Mouse (Mus musculus) intestine, embryonic 15.5 days (tissue): ENCODE measurements around the gene Nfya. TPM values are rescaled to one million over a fixed set of nuclear protein-coding genes. Genes with fewer than 3 reads are reported as not detected.

Source experiments
- ATAC-seq: fragments of 200-750 bp; cut with Nextera tagmentation; 2 replicates; pipeline ENCODE4 v1.8.0; 2017; ENCODE audit warnings: moderate TSS enrichment, moderate library complexity
- H3K27ac ChIP-seq: fragments of 300-500 bp; sonication (generic); 2 replicates; pipeline ENCODE4 v1.5.1; 2015; ENCODE audit warnings: mild to moderate bottlenecking, inconsistent platforms
- H3K27me3 ChIP-seq: fragments of 300-500 bp; sonication (generic); replicated peaks from 2 replicates; pipeline ENCODE4 v1.6.1; 2015; ENCODE audit warnings: inconsistent platforms
- H3K36me3 ChIP-seq: fragments of 300-500 bp; sonication (generic); 2 replicates; pipeline ENCODE4 v1.6.1; 2015; ENCODE audit warnings: inconsistent platforms
- H3K4me1 ChIP-seq: fragments of 300-500 bp; sonication (generic); replicated peaks from 2 replicates; pipeline ENCODE4 v1.6.1; 2015; ENCODE audit warnings: inconsistent platforms
- H3K4me2 ChIP-seq: fragments of 300-500 bp; sonication (generic); replicated peaks from 2 replicates; pipeline ENCODE4 v1.6.1; 2015; ENCODE audit warnings: mild to moderate bottlenecking, inconsistent platforms
- H3K4me3 ChIP-seq: fragments of 300-500 bp; sonication (generic); replicated peaks from 2 replicates; pipeline ENCODE4 v1.5.1; 2015; ENCODE audit warnings: inconsistent platforms
- H3K9ac ChIP-seq: fragments of 300-500 bp; sonication (generic); 2 replicates; pipeline ENCODE4 v1.6.1; 2015; ENCODE audit warnings: inconsistent platforms
- H3K9me3 ChIP-seq: fragments of 300-500 bp; sonication (generic); 2 replicates; pipeline ENCODE4 v1.6.1; 2016; ENCODE audit warnings: inconsistent platforms
- WGBS: fragments of 180-500 bp; shearing (Covaris S2); methylation state at CpG from one replicate; pipeline ENCODE4 v1.1.7; 2015; 5-methylcytosine and 5-hydroxymethylcytosine counted together
- polyA plus RNA-seq: library from polyadenylated mRNA; unstranded; fragments of >200 nt; fragmentation: Nextera tagmentation; extraction: Ambion mirVana; gene quantifications from 2 replicates; pipeline ENCODE4 v1.2.1, GENCODE M21; 2015

The Nfya gene
- polyA plus RNA-seq, 1 experiment from 2014 or later: 12.5 TPM

DNA sequence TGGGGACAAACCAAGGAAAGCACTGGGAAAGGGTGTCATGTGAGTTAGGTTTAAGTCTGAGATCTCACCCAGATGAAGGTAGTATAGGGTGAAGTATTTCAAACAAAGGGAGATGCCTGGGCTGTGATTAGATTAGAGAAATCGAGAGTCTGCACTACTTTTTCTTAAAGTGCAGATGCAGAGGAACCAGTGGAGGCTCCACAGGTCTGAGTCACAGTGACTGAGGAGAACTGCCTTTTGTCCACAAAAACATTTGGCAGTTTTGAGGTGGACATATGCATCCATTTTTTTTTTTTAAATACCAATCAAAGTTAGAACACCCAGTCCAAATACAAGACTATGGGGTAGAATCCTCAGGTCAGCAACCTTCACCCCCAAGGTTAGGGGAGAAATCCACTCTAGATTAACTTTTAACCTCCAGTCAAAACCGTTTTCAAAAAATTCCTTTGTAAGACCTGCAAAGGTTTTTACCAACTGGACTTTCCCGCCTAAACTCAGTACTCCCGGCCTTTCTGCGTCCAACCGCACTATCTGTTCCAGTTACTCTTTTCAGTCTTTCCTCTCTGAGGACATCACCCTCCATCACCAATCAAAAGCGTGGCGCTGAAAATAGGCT lies 1.7 kb downstream of the Nfya start:
- H3K9me3 ChIP-seq: no peaks in the 10 kb centered on the region
- WGBS: 3% methylated on average over 8 of the region's 8 CpGs
- ATAC-seq: no peak
- peak overlapping the region; percentile 96 for H3K9ac ChIP-seq
- peak overlapping the region; percentile 79 for H3K4me3 ChIP-seq
- H3K36me3 ChIP-seq: no peaks in the 10 kb centered on the region
- no peaks in the 10 kb centered on the region for H3K27me3 ChIP-seq
- peak overlapping the region; percentile 100 for H3K27ac ChIP-seq
- peak overlapping the region; percentile 77 for H3K4me2 ChIP-seq
- H3K4me1 ChIP-seq: peaks cover 19% of the 10 kb centered on the region

- Histone ChIP-seq H3K4me1 (peaks cover 19% of the 10 kb centered on the region), H3K27ac (no peak overlapping the region), H3K9me3 (no peaks in the 10 kb centered on the region), H3K36me3 (no peaks in the 10 kb centered on the region), H3K4me3 (no peak overlapping the region), H3K27me3 (no peaks in the 10 kb centered on the region), H3K4me2 (peak overlapping the region; percentile 77), H3K9ac (no peak overlapping the region)
- ATAC-seq: no peak
- WGBS: 84% methylated on average over 4 of the region's 4 CpGs
Observed at GRCm38 (mm10) chr17:48407154-48407553, 2.6 kb downstream of the Nfya start.

- H3K4me3 ChIP-seq: no peak overlapping the region
- H3K9ac ChIP-seq: no peak overlapping the region
- H3K36me3 ChIP-seq: peaks cover under 1% of the 10 kb centered on the region; the same call in 1 of the 2 replicates
- no peaks in the 10 kb centered on the region for H3K9me3 ChIP-seq
- WGBS: 77% methylated on average over 1 of the region's 1 CpGs
- H3K27me3 ChIP-seq: no peaks in the 10 kb centered on the region
- ATAC-seq: no peak
- H3K4me1 ChIP-seq: peaks cover 12% of the 10 kb centered on the region
- H3K4me2 ChIP-seq: no peak overlapping the region
- no peak overlapping the region for H3K27ac ChIP-seq
Observed at GRCm38 (mm10) chr17:48404706-48405105, 5.0 kb downstream of the Nfya start.

- no peak overlapping the region for H3K27ac ChIP-seq
- no peak for ATAC-seq
Observed at GRCm38 (mm10) chr17:48403848-48404247, 5.9 kb downstream of the Nfya start.

GRCm38 (mm10) chr17:48402751-48403150 lies 7.0 kb downstream of the Nfya start:
- no peaks in the 10 kb centered on the region for H3K9me3 ChIP-seq
- H3K4me2 ChIP-seq: no peak overlapping the region
- ATAC-seq: no peak
- no peak overlapping the region for H3K9ac ChIP-seq
- H3K4me1 ChIP-seq: peaks cover 8% of the 10 kb centered on the region
- H3K36me3 ChIP-seq: peaks cover 13% of the 10 kb centered on the region; the same call in 1 of the 2 replicates
- WGBS: 88% methylated on average over 3 of the region's 3 CpGs
- H3K4me3 ChIP-seq: no peak overlapping the region
- no peak overlapping the region for H3K27ac ChIP-seq
- no peaks in the 10 kb centered on the region for H3K27me3 ChIP-seq

More at GRCm38 (mm10) chr17:48403848-48404247, 5.9 kb downstream of the Nfya start:
- no peaks in the 10 kb centered on the region for H3K27me3 ChIP-seq
- WGBS: 64% methylated on average over 2 of the region's 2 CpGs
- no peak overlapping the region for H3K4me2 ChIP-seq
- H3K4me1 ChIP-seq: peaks cover 12% of the 10 kb centered on the region
- H3K36me3 ChIP-seq: peaks cover 7% of the 10 kb centered on the region; the same call in 1 of the 2 replicates
- no peak overlapping the region for H3K4me3 ChIP-seq
- H3K9me3 ChIP-seq: no peaks in the 10 kb centered on the region
- no peak overlapping the region for H3K9ac ChIP-seq

DNA sequence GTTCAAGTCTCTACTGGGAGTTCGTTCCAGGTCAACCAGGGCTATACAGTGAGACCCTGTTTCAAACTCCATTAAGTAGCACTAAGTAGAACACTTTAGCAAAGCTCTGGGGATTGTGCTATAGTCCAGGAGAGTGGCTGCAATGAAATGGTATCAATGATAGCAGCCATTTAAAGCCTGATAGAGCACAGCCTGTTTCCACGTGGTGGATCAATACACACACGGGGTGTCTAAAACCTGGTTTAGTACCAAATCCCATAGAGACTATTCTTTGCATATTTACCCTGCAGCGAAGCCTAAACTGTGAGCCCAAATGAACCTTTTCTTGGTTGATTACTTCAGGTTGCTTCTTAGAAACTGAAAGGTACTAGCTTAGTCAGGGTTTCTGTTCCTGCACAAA lies 8.0 kb downstream of the Nfya start:
- no peaks in the 10 kb centered on the region; the same call in 1 of the 2 replicates for H3K4me1 ChIP-seq
- no peak overlapping the region for H3K4me3 ChIP-seq
- H3K9me3 ChIP-seq: no peaks in the 10 kb centered on the region
- H3K27me3 ChIP-seq: no peaks in the 10 kb centered on the region
- H3K36me3 ChIP-seq: peaks cover 13% of the 10 kb centered on the region; the same call in 1 of the 2 replicates
- 78% methylated on average over 4 of the region's 4 CpGs for WGBS
- no peak overlapping the region for H3K4me2 ChIP-seq
- H3K27ac ChIP-seq: no peak overlapping the region
- ATAC-seq: no peak
- no peak overlapping the region for H3K9ac ChIP-seq

DNA sequence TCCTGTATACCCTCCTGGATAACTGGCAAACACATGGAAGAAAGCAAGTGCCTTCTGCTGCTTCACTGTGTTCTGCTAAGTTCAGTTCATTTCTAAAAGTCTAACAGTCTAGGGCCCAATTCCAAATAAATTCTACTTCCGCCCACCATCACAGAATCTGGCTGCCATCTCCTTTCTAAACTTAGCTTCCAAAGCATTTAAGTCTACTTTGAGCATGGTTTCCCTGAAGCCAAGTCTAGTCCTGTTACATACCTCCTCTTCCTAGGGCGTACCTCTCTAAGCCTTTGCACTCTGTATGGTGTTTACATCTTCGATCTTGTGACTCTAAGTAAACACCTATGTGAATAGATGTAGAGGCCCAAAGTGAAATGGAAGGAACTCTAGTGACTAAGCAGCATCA lies 17.1 kb downstream of the Nfya start:
- peaks cover 67% of the 10 kb centered on the region for H3K36me3 ChIP-seq
- 89% methylated on average over 3 of the region's 3 CpGs for WGBS

GRCm38 (mm10) chr17:48391446-48391845 lies 18.3 kb downstream of the Nfya start:
- Histone ChIP-seq H3K27me3 (no peaks in the 10 kb centered on the region), H3K4me3 (no peak overlapping the region), H3K4me2 (no peak overlapping the region), H3K27ac (no peak overlapping the region), H3K9ac (no peak overlapping the region), H3K4me1 (no peaks in the 10 kb centered on the region), H3K36me3 (peaks cover 70% of the 10 kb centered on the region), H3K9me3 (no peaks in the 10 kb centered on the region)
- ATAC-seq: 0 out of 2 replicates have a peak, but pooled peaks have one; percentile 31
- WGBS: 80% methylated on average over 5 of the region's 5 CpGs

More for the DNA sequence above, 17.1 kb downstream of the Nfya start:
- H3K4me2 ChIP-seq: no peak overlapping the region
- H3K27ac ChIP-seq: no peak overlapping the region
- no peaks in the 10 kb centered on the region for H3K27me3 ChIP-seq
- H3K4me1 ChIP-seq: no peaks in the 10 kb centered on the region
- H3K9ac ChIP-seq: no peak overlapping the region
- H3K4me3 ChIP-seq: no peak overlapping the region
- no peak for ATAC-seq
- no peaks in the 10 kb centered on the region for H3K9me3 ChIP-seq

DNA sequence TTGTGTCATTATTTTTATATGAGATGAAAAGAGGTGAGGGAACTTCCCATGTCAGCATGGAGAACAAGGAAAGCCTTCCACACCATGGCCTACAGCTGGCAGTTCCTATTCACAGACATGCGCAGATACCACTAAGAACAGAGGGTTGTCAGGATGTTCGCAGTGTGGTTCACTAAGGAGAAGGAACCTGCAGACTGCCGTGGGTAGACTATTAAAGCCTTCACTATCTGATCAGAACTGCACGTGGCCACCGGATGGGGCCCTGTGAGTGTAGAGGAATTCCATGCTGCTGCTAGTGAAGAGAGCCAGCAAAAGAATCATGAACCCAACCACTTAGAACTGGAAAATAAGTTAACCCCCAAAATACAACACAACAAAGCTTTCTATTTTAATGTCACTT lies 20.3 kb downstream of the Nfya start:
- Histone ChIP-seq H3K4me1 (no peaks in the 10 kb centered on the region), H3K4me3 (no peak overlapping the region), H3K27ac (no peak overlapping the region), H3K36me3 (peaks cover 64% of the 10 kb centered on the region), H3K27me3 (no peaks in the 10 kb centered on the region), H3K9me3 (no peaks in the 10 kb centered on the region), H3K4me2 (no peak overlapping the region), H3K9ac (no peak overlapping the region)
- WGBS: 91% methylated on average over 5 of the region's 5 CpGs
- ATAC-seq: no peak

DNA sequence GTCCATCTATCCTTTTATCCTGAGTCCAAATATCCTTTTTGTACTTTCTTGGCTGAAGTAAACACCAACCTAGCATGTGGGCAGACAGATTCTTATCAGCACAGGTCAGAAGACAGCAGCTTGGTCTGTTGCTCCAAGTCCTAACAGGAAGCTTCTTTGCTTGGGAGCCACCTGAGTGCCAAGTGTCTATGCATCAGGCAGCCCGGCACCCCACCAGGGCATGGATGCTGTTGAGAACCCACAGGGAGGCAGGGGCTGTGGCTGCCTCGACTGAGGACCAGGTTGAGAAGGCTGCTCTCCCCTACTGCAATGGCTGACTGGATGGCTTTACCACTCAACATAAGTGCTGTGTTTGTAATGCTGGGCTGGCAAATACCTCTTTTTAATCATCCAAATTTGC lies 21.0 kb downstream of the Nfya start:
- no peak for ATAC-seq
- no peaks in the 10 kb centered on the region for H3K9me3 ChIP-seq
- H3K4me1 ChIP-seq: no peaks in the 10 kb centered on the region
- 89% methylated on average over 2 of the region's 2 CpGs for WGBS
- no peak overlapping the region for H3K9ac ChIP-seq
- no peak overlapping the region for H3K4me2 ChIP-seq
- H3K27me3 ChIP-seq: no peaks in the 10 kb centered on the region
- no peak overlapping the region for H3K4me3 ChIP-seq
- H3K36me3 ChIP-seq: peaks cover 61% of the 10 kb centered on the region
- no peak overlapping the region for H3K27ac ChIP-seq

DNA sequence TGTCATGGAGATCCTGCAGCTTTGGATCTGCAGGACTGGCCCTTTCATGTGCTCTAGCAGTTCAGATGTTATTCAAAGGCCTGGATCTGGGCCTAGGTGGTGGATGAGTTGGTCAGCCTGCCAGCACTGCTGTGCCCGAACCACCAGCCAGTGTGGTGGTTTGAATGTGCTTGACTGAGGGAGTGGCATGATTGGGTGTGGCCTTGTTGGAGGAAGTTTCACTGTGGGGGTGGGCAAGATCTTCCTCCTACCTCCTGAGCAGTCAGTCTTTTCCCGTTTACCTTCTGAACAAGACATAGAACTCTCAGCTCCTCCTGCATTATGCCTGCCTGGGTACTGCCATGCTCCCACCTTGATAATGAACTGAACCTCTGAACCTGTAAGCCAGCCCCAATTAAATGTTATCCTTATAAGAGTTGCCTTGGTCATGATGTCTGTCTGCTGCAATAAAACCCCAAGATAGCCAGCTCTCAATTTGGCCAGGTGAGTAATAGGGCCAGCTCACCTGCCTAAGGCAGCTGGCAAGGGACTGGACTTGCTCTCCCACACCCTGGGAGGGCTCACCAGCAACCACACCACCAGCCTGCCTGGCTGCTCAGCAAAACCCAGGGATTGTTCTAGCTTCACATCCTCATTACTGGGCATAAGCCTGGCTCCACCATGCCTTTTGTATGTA lies 23.8 kb downstream of the Nfya start:
- 76% methylated on average over 2 of the region's 2 CpGs for WGBS
- Histone ChIP-seq H3K4me1 (no peaks in the 10 kb centered on the region), H3K27me3 (no peaks in the 10 kb centered on the region), H3K4me3 (no peak overlapping the region), H3K27ac (no peak overlapping the region), H3K9ac (no peak overlapping the region), H3K36me3 (peaks cover 38% of the 10 kb centered on the region), H3K4me2 (no peak overlapping the region), H3K9me3 (no peaks in the 10 kb centered on the region)
- ATAC-seq: no peak

DNA sequence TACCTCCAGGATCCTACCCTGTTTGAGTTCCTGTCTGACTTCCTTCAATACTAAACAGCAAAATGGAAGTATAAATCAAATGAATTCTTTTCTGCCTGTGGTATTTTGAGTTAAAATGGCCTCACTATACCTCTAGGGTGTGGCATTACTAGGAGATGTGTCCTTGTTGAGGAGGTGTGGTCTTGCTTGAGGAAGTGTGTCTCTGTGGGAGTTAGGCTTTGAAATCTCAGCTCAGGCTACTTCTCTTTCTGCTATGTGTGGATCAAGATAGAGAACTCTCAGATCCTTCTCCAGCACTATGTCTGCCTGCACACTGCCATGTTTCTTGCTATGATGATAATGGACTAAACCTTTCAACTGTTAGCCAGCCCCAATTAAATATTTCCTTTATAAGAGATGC lies 30.7 kb downstream of the Nfya start:
- Histone ChIP-seq H3K27ac (no peak overlapping the region), H3K9me3 (no peaks in the 10 kb centered on the region), H3K36me3 (no peaks in the 10 kb centered on the region), H3K9ac (no peak overlapping the region), H3K4me1 (no peaks in the 10 kb centered on the region), H3K4me3 (no peak overlapping the region), H3K4me2 (no peak overlapping the region), H3K27me3 (no peaks in the 10 kb centered on the region)
- no peak for ATAC-seq

DNA sequence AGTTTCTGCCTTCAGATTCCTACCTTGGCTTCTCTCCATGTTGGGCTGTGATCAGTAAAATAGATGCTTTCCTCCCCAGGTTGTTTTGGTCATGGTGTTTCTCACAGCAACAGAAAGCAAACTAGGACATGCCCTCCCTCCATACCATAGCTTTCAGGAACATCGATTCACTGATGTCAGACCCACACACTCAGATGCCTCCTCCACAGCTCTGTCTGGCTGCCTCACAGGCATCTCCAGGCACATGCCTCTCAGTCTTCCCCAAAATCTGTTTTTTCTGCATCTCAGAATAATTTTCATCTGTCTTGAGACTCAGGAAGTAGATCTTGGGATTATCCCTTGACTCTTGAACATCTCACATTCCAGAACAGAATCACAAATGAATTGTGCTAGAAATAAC lies 33.6 kb downstream of the Nfya start:
- WGBS: 97% methylated on average over 1 of the region's 1 CpGs
- Histone ChIP-seq H3K4me1 (no peaks in the 10 kb centered on the region), H3K36me3 (no peaks in the 10 kb centered on the region), H3K4me2 (no peak overlapping the region), H3K27ac (no peak overlapping the region), H3K27me3 (no peaks in the 10 kb centered on the region), H3K4me3 (no peak overlapping the region), H3K9me3 (no peaks in the 10 kb centered on the region), H3K9ac (no peak overlapping the region)
- ATAC-seq: no peak
